Mouse (Mus musculus): Measurements from ENCODE around the gene Zfp128. TPM values are rescaled to one million over a fixed set of nuclear protein-coding genes. Genes with fewer than 3 reads are reported as not detected.

Zfp128 gene
- polyA plus RNA-seq, 1 experiment = 1.2 TPM

- H3K27me3 ChIP-seq (ENCODE audit: control insufficient read depth, insufficient read depth, low read length, poor library complexity, severe bottlenecking) = no peaks in the 10 kb centered on the region
- H3K4me3 ChIP-seq (ENCODE audit: low read depth, low read length) = peak within 1 kb of the TSS; percentile 89
- no peaks in the 10 kb centered on the region for H3K36me3 ChIP-seq (ENCODE audit: control insufficient read depth, insufficient read depth, low read length, poor library complexity, severe bottlenecking)
- no peaks in the 10 kb centered on the region for H3K4me1 ChIP-seq (ENCODE audit: control insufficient read depth, insufficient read depth, low read length)
- peak within 1 kb of the TSS; percentile 22 for H3K9ac ChIP-seq (ENCODE audit: low read depth, poor library complexity, severe bottlenecking)
- no peaks in the 10 kb centered on the region for H3K9me3 ChIP-seq (replicated peaks; ENCODE audit: control insufficient read depth, insufficient read depth, low read length, poor library complexity, severe bottlenecking)
- H3K27ac ChIP-seq (ENCODE audit: insufficient read depth, low read length) = no peak within 1 kb of the TSS
- TF ChIP-seq POLR2A (IDR thresholded peaks at IDR 0.05; ENCODE audit: insufficient read depth, low read length) (peak; percentile 10), EP300 (IDR thresholded peaks at IDR 0.05; ENCODE audit: insufficient read depth, low read depth, low read length) (no peak), CTCF (IDR thresholded peaks at IDR 0.05; ENCODE audit: low read depth, low read length) (no peak)
Measured at GRCm38 (mm10) chr7:12897655-12898410, 16.9 kb downstream of the Zfp128 start, which contains the start of gene Zscan22. Gene Zscan22, plus strand, starts transcription at chr7:12897815.

DNA sequence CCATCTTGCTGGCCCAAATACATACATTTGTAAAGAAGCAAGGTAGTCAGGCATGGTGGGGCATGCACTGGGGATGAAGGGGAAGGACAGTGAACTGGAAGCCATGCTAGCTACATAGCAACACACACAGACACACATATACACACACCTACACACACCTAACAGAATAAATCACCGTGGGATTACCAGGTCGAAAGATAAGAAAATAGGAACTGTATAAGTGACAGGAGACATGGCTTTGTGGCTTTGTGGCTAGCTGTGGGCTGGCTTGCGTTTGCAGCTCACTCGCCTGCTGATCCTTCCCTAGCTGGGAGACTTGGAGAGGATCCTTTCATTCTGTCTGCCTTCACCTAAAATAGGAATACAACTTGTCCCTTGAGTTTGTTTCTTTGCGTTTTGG lies 20.5 kb downstream of the Zfp128 start:
- Histone ChIP-seq H3K36me3 (ENCODE audit: control insufficient read depth, insufficient read depth, low read length, poor library complexity, severe bottlenecking) (peaks cover 13% of the 10 kb centered on the region), H3K27me3 (ENCODE audit: control insufficient read depth, insufficient read depth, low read length, poor library complexity, severe bottlenecking) (no peaks in the 10 kb centered on the region), H3K4me1 (ENCODE audit: control insufficient read depth, insufficient read depth, low read length) (no peaks in the 10 kb centered on the region), H3K27ac (ENCODE audit: insufficient read depth, low read length) (no peak overlapping the region), H3K9me3 (replicated peaks; ENCODE audit: control insufficient read depth, insufficient read depth, low read length, poor library complexity, severe bottlenecking) (no peaks in the 10 kb centered on the region), H3K9ac (ENCODE audit: low read depth, poor library complexity, severe bottlenecking) (no peak overlapping the region), H3K4me3 (ENCODE audit: low read depth, low read length) (no peak overlapping the region)
- no peak for TF ChIP-seq CTCF (IDR thresholded peaks at IDR 0.05; ENCODE audit: low read depth, low read length)
- no peak for TF ChIP-seq POLR2A (IDR thresholded peaks at IDR 0.05; ENCODE audit: insufficient read depth, low read length)
- TF ChIP-seq EP300 (IDR thresholded peaks at IDR 0.05; ENCODE audit: insufficient read depth, low read depth, low read length) = no peak

DNA sequence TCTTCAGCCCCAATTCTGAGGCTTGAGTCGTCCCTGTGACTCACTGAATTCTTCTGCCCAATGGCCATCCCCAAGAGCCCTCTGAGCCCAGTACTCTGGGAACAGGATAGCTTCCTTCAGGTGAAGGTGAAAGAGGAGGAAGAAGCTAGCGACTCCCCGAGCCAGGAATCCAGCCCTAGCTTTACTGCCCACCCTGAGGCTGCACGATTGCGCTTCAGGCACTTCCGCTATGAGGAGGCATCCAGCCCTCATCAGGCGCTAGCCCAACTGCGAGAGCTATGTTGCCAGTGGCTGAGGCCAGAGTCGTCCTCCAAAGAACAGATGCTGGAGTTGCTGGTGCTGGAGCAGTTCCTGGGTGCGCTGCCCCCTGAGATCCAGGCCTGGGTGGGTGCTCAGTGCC lies 22.6 kb downstream of the Zfp128 start:
- peak overlapping the region; percentile 95 for H3K27ac ChIP-seq (ENCODE audit: insufficient read depth, low read length)
- peak overlapping the region; percentile 41 for H3K9ac ChIP-seq (ENCODE audit: low read depth, poor library complexity, severe bottlenecking)
- H3K36me3 ChIP-seq (ENCODE audit: control insufficient read depth, insufficient read depth, low read length, poor library complexity, severe bottlenecking) = peaks cover 33% of the 10 kb centered on the region
- no peaks in the 10 kb centered on the region for H3K4me1 ChIP-seq (ENCODE audit: control insufficient read depth, insufficient read depth, low read length)
- no peaks in the 10 kb centered on the region for H3K9me3 ChIP-seq (replicated peaks; ENCODE audit: control insufficient read depth, insufficient read depth, low read length, poor library complexity, severe bottlenecking)
- no peak for TF ChIP-seq CTCF (IDR thresholded peaks at IDR 0.05; ENCODE audit: low read depth, low read length)
- TF ChIP-seq EP300 (IDR thresholded peaks at IDR 0.05; ENCODE audit: insufficient read depth, low read depth, low read length) = peak; percentile 92
- TF ChIP-seq POLR2A (IDR thresholded peaks at IDR 0.05; ENCODE audit: insufficient read depth, low read length) = peak; percentile 76
- no peaks in the 10 kb centered on the region for H3K27me3 ChIP-seq (ENCODE audit: control insufficient read depth, insufficient read depth, low read length, poor library complexity, severe bottlenecking)
- H3K4me3 ChIP-seq (ENCODE audit: low read depth, low read length) = peak overlapping the region; percentile 91

DNA sequence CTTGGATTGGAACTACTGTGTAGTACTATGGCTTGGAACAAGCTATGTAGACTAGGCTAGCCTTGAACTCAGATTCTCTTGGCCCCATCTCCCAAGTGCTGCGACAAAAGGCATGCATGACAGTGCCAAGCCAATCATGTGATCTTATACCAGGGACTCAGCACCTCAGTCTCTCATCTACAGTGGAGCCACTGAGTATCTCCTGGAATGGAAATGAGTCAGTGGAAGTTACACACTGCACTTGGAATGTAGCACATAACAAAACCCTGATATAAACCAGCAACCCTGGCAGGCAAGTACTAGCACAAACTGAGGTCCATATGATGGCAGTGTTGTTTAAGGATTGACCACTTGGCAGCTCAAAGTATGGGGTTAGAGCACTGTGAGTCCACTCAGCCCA lies 24.2 kb downstream of the Zfp128 start:
- no peak overlapping the region for H3K27ac ChIP-seq (ENCODE audit: insufficient read depth, low read length)
- peaks cover 34% of the 10 kb centered on the region for H3K36me3 ChIP-seq (ENCODE audit: control insufficient read depth, insufficient read depth, low read length, poor library complexity, severe bottlenecking)
- no peak overlapping the region for H3K9ac ChIP-seq (ENCODE audit: low read depth, poor library complexity, severe bottlenecking)
- TF ChIP-seq EP300 (IDR thresholded peaks at IDR 0.05; ENCODE audit: insufficient read depth, low read depth, low read length) (no peak), POLR2A (IDR thresholded peaks at IDR 0.05; ENCODE audit: insufficient read depth, low read length) (no peak), CTCF (IDR thresholded peaks at IDR 0.05; ENCODE audit: low read depth, low read length) (no peak)
- no peaks in the 10 kb centered on the region for H3K4me1 ChIP-seq (ENCODE audit: control insufficient read depth, insufficient read depth, low read length)
- no peaks in the 10 kb centered on the region for H3K9me3 ChIP-seq (replicated peaks; ENCODE audit: control insufficient read depth, insufficient read depth, low read length, poor library complexity, severe bottlenecking)
- no peaks in the 10 kb centered on the region for H3K27me3 ChIP-seq (ENCODE audit: control insufficient read depth, insufficient read depth, low read length, poor library complexity, severe bottlenecking)
- H3K4me3 ChIP-seq (ENCODE audit: low read depth, low read length) = no peak overlapping the region

DNA sequence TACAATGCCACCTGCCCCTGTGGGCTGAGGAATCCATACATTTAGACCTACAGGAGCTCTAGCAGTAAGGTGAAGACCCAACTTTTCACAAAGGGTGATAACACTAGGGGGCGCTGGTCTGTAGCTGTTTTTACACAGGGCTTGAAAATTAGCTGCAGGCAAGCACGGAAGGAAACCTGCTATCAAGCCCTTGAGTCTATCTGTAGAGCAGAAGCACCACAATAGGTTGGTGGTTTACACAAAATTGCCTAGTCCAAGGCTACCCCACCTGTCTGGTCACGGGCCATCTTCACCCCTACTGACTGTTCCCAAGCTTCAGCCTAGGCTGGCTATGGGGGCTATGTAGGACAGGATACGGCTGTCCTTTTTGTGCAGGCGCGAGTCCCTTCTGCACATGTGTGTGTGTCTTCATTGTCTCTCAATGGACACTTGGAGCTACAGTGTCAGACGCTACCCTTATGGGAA lies 28.6 kb downstream of the Zfp128 start:
- TF ChIP-seq POLR2A (IDR thresholded peaks at IDR 0.05; ENCODE audit: insufficient read depth, low read length) (peak; percentile 33), EP300 (IDR thresholded peaks at IDR 0.05; ENCODE audit: insufficient read depth, low read depth, low read length) (no peak), CTCF (IDR thresholded peaks at IDR 0.05; ENCODE audit: low read depth, low read length) (peak; percentile 6)
- no peaks in the 10 kb centered on the region for H3K4me1 ChIP-seq (ENCODE audit: control insufficient read depth, insufficient read depth, low read length)
- peak overlapping the region; percentile 36 for H3K9ac ChIP-seq (ENCODE audit: low read depth, poor library complexity, severe bottlenecking)
- H3K27me3 ChIP-seq (ENCODE audit: control insufficient read depth, insufficient read depth, low read length, poor library complexity, severe bottlenecking) = no peaks in the 10 kb centered on the region
- peak overlapping the region; percentile 90 for H3K4me3 ChIP-seq (ENCODE audit: low read depth, low read length)
- H3K9me3 ChIP-seq (replicated peaks; ENCODE audit: control insufficient read depth, insufficient read depth, low read length, poor library complexity, severe bottlenecking) = no peaks in the 10 kb centered on the region
- peak overlapping the region; percentile 79 for H3K27ac ChIP-seq (ENCODE audit: insufficient read depth, low read length)
- H3K36me3 ChIP-seq (ENCODE audit: control insufficient read depth, insufficient read depth, low read length, poor library complexity, severe bottlenecking) = peaks cover 34% of the 10 kb centered on the region

DNA sequence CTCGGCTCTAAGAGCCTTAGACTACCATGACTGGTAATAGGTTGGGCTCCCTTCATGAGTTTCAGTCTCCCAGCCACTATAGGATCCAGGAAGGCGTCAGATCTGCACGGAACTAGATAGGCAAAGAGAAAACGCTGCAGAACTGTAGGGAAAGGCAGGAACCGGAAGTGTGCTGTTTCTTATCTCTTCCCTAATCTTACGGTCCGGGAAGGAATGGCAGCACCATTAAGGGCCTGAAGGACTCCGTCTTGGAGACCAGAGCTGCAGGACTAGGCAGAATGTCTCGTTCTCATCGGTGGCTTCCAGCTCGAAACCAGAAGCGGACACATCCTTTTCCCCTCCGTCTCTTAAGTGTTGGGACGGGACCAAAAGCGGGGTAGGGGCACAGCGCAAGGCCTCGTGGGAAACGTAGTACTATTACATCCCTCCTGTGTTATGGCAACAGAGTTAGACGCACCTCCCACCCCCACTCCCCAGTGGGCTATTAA lies 29.2 kb downstream of the Zfp128 start:
- peak overlapping the region; percentile 90 for H3K4me3 ChIP-seq (ENCODE audit: low read depth, low read length)
- H3K9me3 ChIP-seq (replicated peaks; ENCODE audit: control insufficient read depth, insufficient read depth, low read length, poor library complexity, severe bottlenecking) = no peaks in the 10 kb centered on the region
- no peaks in the 10 kb centered on the region for H3K4me1 ChIP-seq (ENCODE audit: control insufficient read depth, insufficient read depth, low read length)
- H3K36me3 ChIP-seq (ENCODE audit: control insufficient read depth, insufficient read depth, low read length, poor library complexity, severe bottlenecking) = peaks cover 33% of the 10 kb centered on the region
- peak overlapping the region; percentile 36 for H3K9ac ChIP-seq (ENCODE audit: low read depth, poor library complexity, severe bottlenecking)
- H3K27ac ChIP-seq (ENCODE audit: insufficient read depth, low read length) = peak overlapping the region; percentile 79
- TF ChIP-seq EP300 (IDR thresholded peaks at IDR 0.05; ENCODE audit: insufficient read depth, low read depth, low read length) = no peak
- TF ChIP-seq POLR2A (IDR thresholded peaks at IDR 0.05; ENCODE audit: insufficient read depth, low read length) = no peak
- TF ChIP-seq CTCF (IDR thresholded peaks at IDR 0.05; ENCODE audit: low read depth, low read length) = no peak
- H3K27me3 ChIP-seq (ENCODE audit: control insufficient read depth, insufficient read depth, low read length, poor library complexity, severe bottlenecking) = no peaks in the 10 kb centered on the region

Measured in ES-Bruce4 (cell line).